Mouse (Mus musculus) limb, embryonic 12.5 days (tissue): ENCODE data around the gene Msx1. TPM values are rescaled to one million over a fixed set of nuclear protein-coding genes. Genes with fewer than 3 reads are reported as not detected.

Experiments used
- ATAC-seq: fragments of 200-750 bp; cut with Nextera tagmentation; 2 replicates; pipeline ENCODE4 v1.8.0; 2017; ENCODE audit warnings: low read depth, moderate TSS enrichment; ENCODE audit not compliant: insufficient number of reproducible peaks, insufficient read depth, low FRiP score, low TSS enrichment
- H3K27ac ChIP-seq: fragments of 300-500 bp; sonication (generic); 2 replicates; pipeline ENCODE4 v1.5.1; 2016; ENCODE audit warnings: mild to moderate bottlenecking, moderate library complexity
- H3K27me3 ChIP-seq: fragments of 300-500 bp; sonication (generic); 2 replicates; pipeline ENCODE4 v1.6.1; 2016; ENCODE audit warnings: mild to moderate bottlenecking, moderate library complexity
- H3K36me3 ChIP-seq: fragments of 300-500 bp; sonication (generic); 2 replicates; pipeline ENCODE4 v1.6.1; 2016; ENCODE audit warnings: mild to moderate bottlenecking, moderate library complexity
- H3K4me1 ChIP-seq: fragments of 300-500 bp; sonication (generic); replicated peaks from 2 replicates; pipeline ENCODE4 v1.6.1; 2016
- H3K4me2 ChIP-seq: fragments of 300-500 bp; sonication (generic); 2 replicates; pipeline ENCODE4 v1.6.1; 2016; ENCODE audit warnings: mild to moderate bottlenecking, moderate library complexity
- H3K4me3 ChIP-seq: fragments of 300-500 bp; sonication (generic); replicated peaks from 2 replicates; pipeline ENCODE4 v1.5.1; 2016; ENCODE audit warnings: mild to moderate bottlenecking
- H3K9ac ChIP-seq: fragments of 300-500 bp; sonication (generic); replicated peaks from 2 replicates; pipeline ENCODE4 v1.6.1; 2016; ENCODE audit warnings: mild to moderate bottlenecking, moderate library complexity
- H3K9me3 ChIP-seq: fragments of 300-500 bp; sonication (generic); 2 replicates; pipeline ENCODE4 v1.6.1; 2016; ENCODE audit warnings: mild to moderate bottlenecking, moderate library complexity
- WGBS: fragments of 180-500 bp; shearing (Covaris S2); methylation state at CpG from one replicate; pipeline ENCODE4 v1.1.7; 2016; 5-methylcytosine and 5-hydroxymethylcytosine counted together
- polyA plus RNA-seq: library from polyadenylated mRNA; unstranded; fragments of >200 nt; fragmentation: Nextera tagmentation; extraction: Ambion mirVana; gene quantifications from 2 replicates; pipeline ENCODE4 v1.2.1, GENCODE M21; 2016

Gene Msx1
- polyA plus RNA-seq, 1 experiment from 2014 or later: 487 TPM

- H3K4me3 ChIP-seq: peak overlapping the region; percentile 62
- no peak overlapping the region; the same call in 1 of the 2 replicates for H3K9ac ChIP-seq
- H3K27me3 ChIP-seq: peaks cover 91% of the 10 kb centered on the region
- H3K4me2 ChIP-seq: peak overlapping the region; percentile 85
- H3K27ac ChIP-seq: peak overlapping the region; percentile 82
- no peak; the same call in 1 of the 2 replicates for ATAC-seq
- 0% methylated on average over 37 of the region's 37 CpGs for WGBS
- H3K36me3 ChIP-seq: no peaks in the 10 kb centered on the region
- peaks cover 50% of the 10 kb centered on the region for H3K4me1 ChIP-seq
- 0 out of 2 replicates have a peak, but pooled peaks cover 5% of the 10 kb centered on the region for H3K9me3 ChIP-seq
Observed at GRCm38 (mm10) chr5:37825611-37826445, 1.4 kb upstream of the Msx1 start.

- peaks cover 90% of the 10 kb centered on the region for H3K27me3 ChIP-seq
- peaks cover 54% of the 10 kb centered on the region for H3K4me1 ChIP-seq
- peak overlapping the region; percentile 62 for H3K4me3 ChIP-seq
- peak overlapping the region; percentile 85 for H3K4me2 ChIP-seq
- H3K27ac ChIP-seq: peak overlapping the region; percentile 82
- ATAC-seq: no peak
- no peaks in the 10 kb centered on the region for H3K36me3 ChIP-seq
- H3K9ac ChIP-seq: no peak overlapping the region; the same call in 1 of the 2 replicates
- H3K9me3 ChIP-seq: 0 out of 2 replicates have a peak, but pooled peaks cover 5% of the 10 kb centered on the region
- 2% methylated on average over 7 of the region's 7 CpGs for WGBS
Observed at GRCm38 (mm10) chr5:37825111-37825600, 773 bp upstream of the Msx1 start.

DNA sequence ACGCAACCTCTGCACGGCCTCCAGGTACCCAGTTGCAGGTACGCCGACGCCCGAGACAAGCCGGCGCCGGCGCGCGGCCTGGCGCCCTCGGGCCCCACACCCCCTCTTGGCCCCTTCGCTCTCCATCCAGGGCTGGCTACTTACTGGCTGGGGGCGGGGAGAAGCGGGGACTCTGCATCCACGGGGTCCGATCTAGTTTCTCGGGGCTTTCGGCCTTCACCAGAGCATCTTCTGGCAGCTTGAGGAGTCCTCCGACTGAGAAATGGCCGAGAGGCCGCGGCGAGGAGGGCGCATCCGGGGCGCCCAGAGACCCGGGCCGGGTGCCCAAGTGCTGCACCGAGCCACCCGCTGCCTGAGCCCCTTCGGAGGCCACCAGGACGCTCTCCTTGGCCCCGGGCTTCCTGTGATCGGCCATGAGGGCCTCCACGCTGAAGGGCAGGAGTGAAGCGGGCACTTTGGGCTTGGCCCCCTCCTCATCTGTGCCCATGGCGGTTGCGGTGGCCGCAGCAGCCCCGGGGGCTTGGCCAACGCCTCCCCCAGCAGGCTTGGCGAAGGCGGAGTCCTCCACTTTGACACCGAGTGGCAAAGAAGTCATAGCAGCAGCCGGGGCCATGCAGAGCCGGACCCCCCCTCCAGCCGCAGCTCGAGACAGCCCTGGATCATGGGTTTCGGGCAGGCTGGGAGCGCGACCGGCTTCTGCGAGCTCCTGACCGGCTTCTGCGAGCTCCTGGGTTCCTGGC is 492 bp downstream of the Msx1 start:
- Histone ChIP-seq H3K27me3 (peaks cover 90% of the 10 kb centered on the region), H3K4me2 (peak overlapping the region; percentile 85), H3K36me3 (no peaks in the 10 kb centered on the region), H3K9me3 (no peaks in the 10 kb centered on the region), H3K27ac (peak overlapping the region; percentile 81), H3K4me1 (peaks cover 66% of the 10 kb centered on the region), H3K9ac (peak overlapping the region; percentile 86), H3K4me3 (peak overlapping the region; percentile 62)
- peak; percentile 8; the same call in 1 of the 2 replicates for ATAC-seq
- under 1% methylated on average over 58 of the region's 58 CpGs for WGBS

DNA sequence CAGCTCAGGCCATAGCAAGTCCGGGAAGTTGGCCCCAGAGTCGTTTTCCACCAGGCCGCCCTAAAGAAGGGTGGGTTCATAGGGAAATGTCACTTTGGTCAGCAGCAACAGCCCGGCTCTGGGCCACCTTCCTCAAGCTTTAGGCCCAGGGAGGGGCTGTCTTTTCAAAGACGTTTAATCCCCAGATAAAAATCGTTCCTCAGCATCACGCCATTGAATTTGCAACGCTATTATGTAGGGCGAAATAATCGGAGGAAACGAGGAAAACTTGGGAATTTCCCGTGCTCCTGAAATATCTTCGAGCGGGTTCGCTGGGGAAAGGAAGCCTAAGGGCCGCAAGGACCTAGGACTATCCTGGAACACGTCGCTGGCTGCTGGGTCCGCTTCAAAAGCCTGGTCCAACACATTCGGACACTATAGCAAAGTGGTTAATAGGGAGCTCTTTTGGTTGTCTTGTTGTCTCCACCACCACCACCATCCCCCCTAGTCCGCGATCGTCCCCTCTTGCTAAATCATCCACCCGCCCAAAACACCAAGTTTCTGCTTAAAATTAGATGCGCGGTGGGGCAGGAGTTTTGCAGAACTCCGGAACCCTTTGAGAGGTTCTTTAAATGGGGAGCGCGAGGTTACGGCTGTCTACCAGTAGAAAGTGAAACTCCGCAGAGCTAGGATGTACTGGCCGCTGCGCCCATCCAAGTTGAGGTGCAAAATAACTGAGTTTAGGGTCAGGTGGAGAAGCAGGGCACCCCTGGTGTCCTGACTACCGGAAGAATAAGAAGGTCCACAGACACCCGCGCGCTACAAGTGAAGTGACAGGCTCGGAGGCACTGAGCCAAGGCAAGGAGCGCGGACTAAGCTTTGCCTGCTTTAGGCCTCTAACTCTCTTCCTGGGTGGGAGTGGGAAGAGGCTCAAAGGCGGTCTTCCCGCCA is 1.3 kb downstream of the Msx1 start:
- WGBS: under 1% methylated on average over 42 of the region's 42 CpGs
- peaks cover 90% of the 10 kb centered on the region for H3K27me3 ChIP-seq
- ATAC-seq: no peak
- H3K9me3 ChIP-seq: no peaks in the 10 kb centered on the region
- peak overlapping the region; percentile 62 for H3K4me3 ChIP-seq
- H3K4me2 ChIP-seq: peak overlapping the region; percentile 85
- H3K9ac ChIP-seq: peak overlapping the region; percentile 86
- no peaks in the 10 kb centered on the region for H3K36me3 ChIP-seq
- peaks cover 73% of the 10 kb centered on the region for H3K4me1 ChIP-seq
- peak overlapping the region; percentile 81 for H3K27ac ChIP-seq

DNA sequence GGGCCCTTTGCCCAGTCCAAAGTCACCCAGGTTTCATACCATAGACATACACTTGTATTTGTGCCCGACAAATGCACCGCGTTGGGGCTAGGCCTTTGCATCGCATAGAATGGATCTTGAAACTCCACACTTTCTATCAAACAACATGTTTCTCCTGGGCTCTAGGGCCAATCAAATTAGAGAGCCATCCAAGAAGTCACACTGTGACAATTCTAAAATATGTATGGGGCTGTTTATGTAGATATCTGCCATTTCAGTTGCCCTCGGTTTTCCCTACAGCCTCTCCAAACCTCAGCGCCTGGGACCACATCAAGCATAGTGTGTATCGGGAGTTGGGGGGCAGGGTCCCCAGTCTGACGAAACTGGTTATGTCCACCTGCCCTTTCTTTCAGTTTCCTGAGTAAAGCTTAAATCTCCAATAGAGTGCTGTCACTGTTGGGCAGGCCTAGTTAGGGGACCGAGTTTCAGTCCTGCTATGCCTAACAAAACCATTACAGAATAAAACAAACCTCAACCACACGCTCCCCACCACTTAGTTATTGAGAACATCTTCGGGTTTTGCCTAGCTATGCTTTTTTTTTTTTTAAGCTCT is 2.2 kb downstream of the Msx1 start:
- peak overlapping the region; percentile 81 for H3K27ac ChIP-seq
- 5% methylated on average over 11 of the region's 11 CpGs for WGBS
- H3K27me3 ChIP-seq: peaks cover 90% of the 10 kb centered on the region
- no peaks in the 10 kb centered on the region for H3K9me3 ChIP-seq
- ATAC-seq: no peak
- peak overlapping the region; percentile 85 for H3K4me2 ChIP-seq
- H3K36me3 ChIP-seq: no peaks in the 10 kb centered on the region
- H3K4me3 ChIP-seq: peak overlapping the region; percentile 62
- H3K4me1 ChIP-seq: peaks cover 73% of the 10 kb centered on the region
- H3K9ac ChIP-seq: peak overlapping the region; percentile 86

DNA sequence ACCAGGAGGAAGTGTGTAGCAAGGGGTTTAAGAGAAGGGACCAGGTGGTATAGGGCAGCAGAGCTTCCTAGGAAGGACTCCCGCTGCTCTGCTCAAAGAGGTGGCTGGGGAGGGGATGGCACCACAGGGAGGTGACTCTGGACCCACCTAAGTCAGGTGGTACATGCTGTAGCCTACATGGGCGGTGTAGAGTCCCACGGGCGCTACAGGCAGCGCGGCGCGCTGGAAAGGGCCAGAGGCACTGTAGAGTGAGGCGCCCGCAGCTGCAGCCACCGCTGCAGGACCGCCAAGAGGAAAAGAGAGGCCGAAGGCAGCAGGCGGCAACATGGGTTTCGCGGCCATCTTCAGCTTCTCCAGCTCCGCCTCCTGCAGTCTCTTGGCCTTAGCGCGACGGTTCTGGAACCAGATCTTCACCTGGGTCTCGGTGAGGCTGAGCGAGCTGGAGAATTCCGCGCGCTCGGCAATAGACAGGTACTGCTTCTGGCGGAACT is 3.2 kb downstream of the Msx1 start:
- peak overlapping the region; percentile 85 for H3K4me2 ChIP-seq
- no peaks in the 10 kb centered on the region for H3K9me3 ChIP-seq
- H3K4me1 ChIP-seq: peaks cover 72% of the 10 kb centered on the region
- peaks cover 92% of the 10 kb centered on the region for H3K27me3 ChIP-seq
- 2% methylated on average over 27 of the region's 27 CpGs for WGBS
- no peaks in the 10 kb centered on the region for H3K36me3 ChIP-seq
- ATAC-seq: no peak
- H3K4me3 ChIP-seq: peak overlapping the region; percentile 62
- H3K27ac ChIP-seq: peak overlapping the region; percentile 81
- H3K9ac ChIP-seq: peak overlapping the region; percentile 86

DNA sequence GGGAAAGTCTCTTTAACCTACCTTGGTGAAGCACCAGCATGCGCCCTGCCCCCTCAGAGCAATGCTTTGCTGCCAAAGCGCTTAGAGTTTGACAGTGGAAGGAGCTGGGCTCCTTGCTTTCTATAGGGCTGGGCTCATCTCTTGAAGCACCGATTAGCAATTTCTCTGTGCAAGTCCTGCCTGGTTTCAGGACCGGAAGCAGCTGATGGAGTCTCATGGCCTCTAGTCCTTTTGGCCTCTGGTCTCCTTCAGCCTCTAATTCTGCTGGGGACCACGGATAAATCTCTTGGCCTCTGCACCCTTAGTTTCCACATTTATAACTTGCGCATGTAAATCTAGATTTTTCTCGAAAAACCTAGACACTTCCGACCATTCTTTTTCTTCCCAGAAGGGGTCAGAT is 3.7 kb downstream of the Msx1 start:
- H3K4me2 ChIP-seq: peak overlapping the region; percentile 85
- H3K4me3 ChIP-seq: peak overlapping the region; percentile 62
- H3K27me3 ChIP-seq: peaks cover 92% of the 10 kb centered on the region
- peaks cover 68% of the 10 kb centered on the region for H3K4me1 ChIP-seq
- H3K9me3 ChIP-seq: no peaks in the 10 kb centered on the region
- no peak for ATAC-seq
- no peaks in the 10 kb centered on the region for H3K36me3 ChIP-seq
- H3K9ac ChIP-seq: peak overlapping the region; percentile 86
- WGBS: 16% methylated on average over 8 of the region's 8 CpGs
- H3K27ac ChIP-seq: peak overlapping the region; percentile 81

GRCm38 (mm10) chr5:37819971-37820370 is 4.4 kb downstream of the Msx1 start:
- Histone ChIP-seq H3K27me3 (peaks cover 92% of the 10 kb centered on the region), H3K36me3 (no peaks in the 10 kb centered on the region), H3K9me3 (no peaks in the 10 kb centered on the region), H3K9ac (peak overlapping the region; percentile 42; the same call in 1 of the 2 replicates), H3K4me2 (peak overlapping the region; percentile 55), H3K4me1 (peaks cover 61% of the 10 kb centered on the region), H3K27ac (peak overlapping the region; percentile 65), H3K4me3 (peak overlapping the region; percentile 33)
- WGBS: 7% methylated on average over 3 of the region's 3 CpGs
- ATAC-seq: no peak

DNA sequence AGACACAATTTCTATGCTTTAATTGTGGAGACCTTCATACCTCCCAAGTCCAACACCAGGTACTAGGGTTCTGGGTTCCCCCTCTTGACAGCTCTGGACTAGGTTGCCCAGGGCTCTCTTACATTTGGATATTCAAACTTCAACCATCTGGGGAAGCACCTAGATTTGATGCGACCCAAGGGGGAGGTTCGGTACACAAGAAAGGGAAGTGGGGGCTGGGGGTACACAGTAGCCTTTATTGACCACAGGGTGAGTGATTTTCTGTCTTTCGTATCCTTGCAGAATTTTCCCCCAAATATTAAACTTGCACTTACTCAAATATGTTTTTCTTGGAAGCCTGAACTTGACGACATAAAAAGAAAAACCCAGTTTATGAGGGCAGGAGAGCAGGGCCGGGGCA is 4.8 kb downstream of the Msx1 start:
- no peak for ATAC-seq
- WGBS: 13% methylated on average over 5 of the region's 5 CpGs
- Histone ChIP-seq H3K27me3 (peaks cover 92% of the 10 kb centered on the region), H3K27ac (peak overlapping the region; percentile 65), H3K9ac (peak overlapping the region; percentile 42; the same call in 1 of the 2 replicates), H3K4me1 (peaks cover 58% of the 10 kb centered on the region), H3K36me3 (no peaks in the 10 kb centered on the region), H3K9me3 (no peaks in the 10 kb centered on the region), H3K4me2 (peak overlapping the region; percentile 55), H3K4me3 (peak overlapping the region; percentile 33)
